Mouse (Mus musculus) left cerebral cortex, postnatal 36 days (tissue): ENCODE measurements around the gene Tspan18. TPM values are rescaled to one million over a fixed set of nuclear protein-coding genes. Genes with fewer than 3 reads are reported as not detected.

Experiments
- DNase-seq, 2 experiments: peaks; one replicate each; pipeline ENCODE4 v3.0.0; 2021 to 2022; ENCODE audit warnings: low spot score in 2 of 2, mixed read lengths in 1 of 2
- intact Hi-C: fragments of 180-260 bp; cut with DNase I; formaldehyde crosslinking; loops from one replicate; pipeline ENCODE4 v1.15.1; 2025
- total RNA-seq, 2 experiments: library from RNA; stranded (reverse); gene quantifications; 2 replicates each; pipeline ENCODE4 v1.2.3; 2021

The Tspan18 gene
- total RNA-seq, 2 experiments from 2014 or later = 2.1 TPM

- intact Hi-C loops = loop anchor here (1.0 kb wide), 1 partner anchor 105 kb away; no protein-coding TSS in a partner anchor
- no peak for DNase-seq
Measured at GRCm38 (mm10) chr2:93227713-93228479, 106.4 kb downstream of the Tspan18 start.

DNA sequence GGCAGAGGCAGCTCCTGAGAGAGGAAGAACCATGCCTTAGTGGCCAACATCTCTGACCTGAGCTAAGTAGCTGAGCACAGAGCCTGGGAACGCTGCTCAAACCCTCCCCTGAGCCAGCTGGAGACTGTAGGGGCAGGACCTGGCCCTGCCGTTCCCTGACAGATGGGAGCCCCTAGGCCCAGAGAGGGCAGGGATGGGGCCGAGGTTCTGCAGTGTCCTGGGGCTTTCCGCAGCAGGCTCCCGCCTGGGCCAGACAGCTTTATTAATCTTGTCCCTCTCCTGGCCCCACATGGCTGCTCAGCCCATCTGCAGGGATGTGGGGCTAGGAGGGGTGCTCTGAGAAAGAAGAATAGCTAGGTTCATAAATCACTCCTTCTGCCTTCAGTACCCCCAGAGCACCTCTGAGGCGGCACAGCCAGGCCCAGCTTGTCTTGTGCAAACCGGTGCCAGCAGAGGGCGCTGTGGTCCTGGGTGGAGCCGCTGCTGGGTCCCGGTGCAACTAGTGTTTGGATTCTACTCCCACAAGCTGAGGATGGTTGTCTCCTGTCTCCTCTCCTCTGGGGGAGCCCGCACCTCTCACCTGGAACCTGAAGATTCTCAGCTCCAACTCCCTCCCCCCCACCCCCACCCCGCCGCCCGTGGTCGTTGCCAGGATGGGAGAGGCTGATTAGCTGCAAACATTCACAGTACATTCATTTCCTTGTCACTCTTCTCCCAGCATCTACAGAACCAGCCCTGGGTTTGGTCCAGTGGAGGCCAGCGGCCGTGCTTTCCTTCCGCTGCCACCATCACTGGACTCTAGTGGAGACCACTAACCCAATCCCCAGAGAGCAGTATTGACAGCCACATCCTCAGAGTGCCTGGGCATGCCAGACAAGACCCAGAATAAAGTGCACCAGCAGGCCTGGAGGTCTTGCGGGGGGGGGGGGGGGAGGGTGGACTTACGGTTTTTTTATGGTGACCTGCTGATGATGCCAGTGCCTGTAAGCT, 107.4 kb downstream of the Tspan18 start:
- intact Hi-C loops = loop anchor here (1.0 kb wide), 1 partner anchor 106 kb away; no protein-coding TSS in a partner anchor
- DNase-seq = peak; percentile 59 to 62

DNA sequence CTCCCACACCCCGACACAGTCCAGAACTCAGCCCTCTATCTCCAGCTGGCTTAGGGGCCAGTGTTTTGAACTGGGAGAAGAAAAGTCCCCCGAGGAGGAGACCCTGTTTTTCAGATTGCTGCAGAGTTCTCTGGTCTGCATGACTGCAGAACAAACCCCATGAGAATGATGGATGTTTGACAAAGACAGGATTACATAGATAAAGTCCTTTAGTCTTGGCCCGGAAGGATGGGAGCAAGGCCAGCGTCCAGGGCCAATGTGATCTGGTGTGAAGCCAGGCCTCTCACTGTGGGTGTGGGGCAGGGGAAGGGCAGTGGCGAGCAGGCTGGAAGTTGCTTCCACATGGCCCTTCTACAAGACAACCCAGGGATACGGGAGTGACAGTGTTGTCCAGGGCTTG, 110.8 kb downstream of the Tspan18 start:
- no peak for DNase-seq
- intact Hi-C loops = no loop called here

DNA sequence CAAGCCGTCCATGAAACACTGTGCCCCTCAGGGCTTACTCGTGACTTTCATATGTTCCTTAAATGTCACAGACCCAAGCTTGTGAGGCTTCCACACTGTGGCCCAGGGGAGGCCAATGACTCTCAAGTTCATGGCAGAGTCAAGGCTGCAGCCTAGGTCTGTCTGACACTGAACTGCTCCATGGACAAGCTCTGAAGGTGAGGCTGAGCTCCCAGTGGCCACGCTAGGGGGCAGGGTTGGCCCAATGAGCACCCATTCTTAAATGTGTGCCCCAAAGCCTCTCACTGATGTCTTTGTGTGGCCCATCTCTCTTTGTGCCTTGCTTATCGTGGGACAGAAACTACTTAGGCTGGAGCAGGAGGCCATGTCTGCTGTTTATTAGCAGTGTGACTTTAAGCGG, 113.9 kb downstream of the Tspan18 start:
- intact Hi-C loops = no loop called here
- no peak for DNase-seq

DNA sequence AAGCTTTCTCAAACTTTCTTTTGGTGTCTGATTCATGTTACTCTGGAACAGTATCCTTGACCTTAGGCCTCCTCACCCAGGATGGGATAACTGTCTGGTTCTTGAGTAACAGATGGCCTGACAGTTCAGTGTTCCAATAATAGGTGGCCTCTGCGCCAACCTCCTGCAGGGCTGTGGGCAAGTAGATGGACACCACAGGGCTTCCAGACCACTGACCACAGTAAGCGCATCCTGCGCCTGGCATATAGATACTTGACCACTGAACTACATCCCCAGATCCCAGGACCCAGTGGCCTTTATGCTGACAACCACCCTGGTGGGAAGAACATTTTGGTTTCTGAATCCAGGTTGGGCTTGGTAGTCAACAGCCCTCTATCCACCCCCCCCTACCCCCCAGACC, 114.7 kb downstream of the Tspan18 start:
- intact Hi-C loops = loop anchor here (10.0 kb wide), 2 partner anchors 445 to 565 kb away; no protein-coding TSS in a partner anchor
- DNase-seq = no peak

- intact Hi-C loops = loop anchor here (10.0 kb wide), 2 partner anchors 446 to 566 kb away; no protein-coding TSS in a partner anchor
- no peak for DNase-seq
Measured at GRCm38 (mm10) chr2:93218353-93218990, 115.8 kb downstream of the Tspan18 start.

DNA sequence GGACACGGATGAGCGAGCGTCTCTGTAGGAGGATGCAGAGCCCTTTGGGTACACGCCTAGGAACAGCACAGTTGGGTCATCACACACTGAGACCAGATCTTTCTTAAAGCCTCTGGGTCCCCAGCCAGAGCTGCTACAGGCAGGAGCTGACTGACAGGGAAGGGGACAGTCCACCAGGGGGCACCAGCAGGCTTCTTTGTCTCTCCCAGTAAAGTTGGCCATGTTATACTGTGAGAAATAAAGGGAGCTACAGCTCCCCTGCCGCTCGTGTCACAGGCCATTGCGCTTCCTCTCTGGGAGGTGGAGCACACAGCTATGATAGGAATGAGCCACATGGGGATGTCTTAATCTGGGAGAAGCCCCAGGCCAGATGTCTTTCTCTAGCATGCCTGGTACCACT, 117.3 kb downstream of the Tspan18 start:
- intact Hi-C loops = loop anchor here (1.0 to 10.0 kb wide), 4 partner anchors 201 to 568 kb away; no protein-coding TSS in a partner anchor

GRCm38 (mm10) chr2:93215790-93216189, 118.5 kb downstream of the Tspan18 start:
- intact Hi-C loops = loop anchor here (2.0 to 10.0 kb wide), 3 partner anchors 255 to 569 kb away; no protein-coding TSS in a partner anchor
- no peak for DNase-seq

More for the DNA sequence above, 117.3 kb downstream of the Tspan18 start:
- DNase-seq = peak; percentile 78 to 82

DNA sequence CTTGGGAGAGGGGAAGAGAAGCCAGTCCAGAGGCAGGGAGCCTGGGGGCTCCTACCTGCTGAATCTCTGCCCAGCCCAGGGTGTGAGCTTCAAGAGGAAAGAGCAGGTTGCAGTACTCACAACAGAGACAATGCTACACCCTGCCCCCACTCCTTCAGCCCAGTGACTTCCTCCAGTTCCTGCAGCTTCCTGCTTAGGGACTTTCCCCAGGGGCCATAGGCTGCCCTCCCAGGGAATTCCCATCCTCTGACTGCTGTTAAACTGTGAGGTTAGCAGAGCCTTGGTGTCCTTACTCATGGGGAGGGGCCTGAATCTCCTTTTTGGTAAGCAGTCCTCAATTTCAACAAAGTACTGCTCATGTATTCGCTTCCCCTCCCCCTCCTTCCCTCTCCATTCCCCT, 120.1 kb downstream of the Tspan18 start:
- intact Hi-C loops = loop anchor here (10.0 kb wide), 2 partner anchors 451 to 571 kb away; no protein-coding TSS in a partner anchor

GRCm38 (mm10) chr2:93212865-93213264, 121.4 kb downstream of the Tspan18 start:
- DNase-seq = no peak
- intact Hi-C loops = loop anchor here (10.0 kb wide), 2 partner anchors 452 to 572 kb away; no protein-coding TSS in a partner anchor

More for the DNA sequence above, 120.1 kb downstream of the Tspan18 start:
- no peak for DNase-seq

DNA sequence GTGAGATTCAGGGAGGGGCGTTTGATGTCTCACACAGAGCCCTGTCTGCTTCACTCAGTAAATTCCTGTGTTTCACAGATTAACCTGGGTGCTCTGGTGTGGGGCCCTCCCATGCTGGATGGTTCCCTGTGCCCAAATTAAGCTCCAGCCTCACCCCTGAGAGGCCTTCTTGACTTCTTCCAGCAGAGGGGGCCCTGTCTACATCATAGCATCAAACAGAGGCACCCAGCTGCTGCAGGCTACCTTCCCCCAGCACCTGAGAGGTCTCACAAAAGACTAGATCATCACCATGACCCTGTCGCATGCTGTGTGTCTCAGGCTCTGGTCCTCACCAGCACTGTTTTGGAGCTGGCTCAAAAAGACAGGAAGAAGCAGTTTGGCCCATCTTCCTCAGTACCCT, 121.9 kb downstream of the Tspan18 start:
- no peak for DNase-seq
- intact Hi-C loops = loop anchor here (10.0 kb wide), 2 partner anchors 452 to 572 kb away; no protein-coding TSS in a partner anchor

DNA sequence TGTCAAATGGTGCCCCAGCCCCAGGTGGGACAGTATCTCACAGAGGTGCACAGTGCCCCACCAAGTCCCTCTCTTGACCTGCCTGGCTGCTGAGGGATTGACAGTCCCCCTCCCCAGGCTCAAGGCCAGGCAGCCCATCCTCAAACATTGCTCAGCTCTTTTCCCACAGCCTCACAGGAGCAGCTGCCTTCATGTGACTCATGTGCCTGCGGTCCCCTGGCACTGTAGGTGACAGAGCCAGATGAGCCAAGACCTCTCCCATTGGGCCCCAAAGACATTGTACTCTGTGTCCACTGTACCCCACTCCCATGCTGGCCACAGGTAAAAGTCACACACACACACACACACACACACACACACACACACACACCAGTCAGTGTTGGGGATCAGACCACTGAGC, 128.2 kb downstream of the Tspan18 start:
- intact Hi-C loops = no loop called here
- DNase-seq = no peak

GRCm38 (mm10) chr2:93204571-93204970, 129.7 kb downstream of the Tspan18 start:
- intact Hi-C loops = no loop called here
- DNase-seq = no peak

GRCm38 (mm10) chr2:93203682-93204081, 130.6 kb downstream of the Tspan18 start:
- intact Hi-C loops = no loop called here
- DNase-seq = peak; percentile 59 to 62

DNA sequence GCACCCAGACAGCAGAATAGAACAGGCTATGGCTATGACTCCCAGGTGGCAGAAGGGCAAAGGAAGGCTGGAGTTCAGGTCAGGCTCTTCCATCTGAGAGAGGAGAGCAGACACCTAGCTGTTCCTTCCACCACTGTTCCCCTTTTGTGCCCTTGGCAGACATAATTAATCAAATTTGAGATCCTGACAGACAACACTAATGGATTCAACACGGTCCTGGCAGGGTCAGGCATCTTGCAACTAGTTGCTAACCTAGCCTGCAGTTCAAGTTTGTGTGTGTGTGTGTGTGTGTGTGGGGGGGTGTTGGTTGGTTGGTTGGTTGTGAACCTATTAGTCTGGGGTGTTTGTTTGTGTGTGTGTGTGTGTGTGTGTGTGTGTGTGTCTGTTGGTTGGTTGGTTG, 131.5 kb downstream of the Tspan18 start:
- DNase-seq = no peak
- intact Hi-C loops = no loop called here

DNA sequence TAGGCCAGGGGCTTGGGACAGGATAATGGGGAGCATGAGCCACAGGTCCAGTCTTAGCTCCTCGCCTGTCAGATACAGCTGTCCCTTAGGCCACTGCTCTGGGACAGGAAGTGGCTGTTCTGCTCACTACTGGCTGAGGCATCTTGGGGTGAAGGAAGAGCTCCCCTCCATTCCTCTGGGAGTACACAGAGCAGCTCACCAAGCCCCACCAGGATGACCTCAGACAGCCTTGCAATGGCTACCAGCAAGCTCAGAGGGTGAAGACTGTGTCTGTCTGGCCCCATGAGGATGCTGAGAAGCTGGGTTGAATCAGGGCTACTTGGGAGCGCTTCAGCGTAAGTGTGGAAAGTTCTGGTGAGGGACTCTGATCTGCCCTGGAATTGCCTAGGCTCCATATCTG, 132.3 kb downstream of the Tspan18 start:
- intact Hi-C loops = no loop called here
- DNase-seq = no peak

- DNase-seq = no peak
Measured at GRCm38 (mm10) chr2:93200681-93201340, 133.5 kb downstream of the Tspan18 start.

DNA sequence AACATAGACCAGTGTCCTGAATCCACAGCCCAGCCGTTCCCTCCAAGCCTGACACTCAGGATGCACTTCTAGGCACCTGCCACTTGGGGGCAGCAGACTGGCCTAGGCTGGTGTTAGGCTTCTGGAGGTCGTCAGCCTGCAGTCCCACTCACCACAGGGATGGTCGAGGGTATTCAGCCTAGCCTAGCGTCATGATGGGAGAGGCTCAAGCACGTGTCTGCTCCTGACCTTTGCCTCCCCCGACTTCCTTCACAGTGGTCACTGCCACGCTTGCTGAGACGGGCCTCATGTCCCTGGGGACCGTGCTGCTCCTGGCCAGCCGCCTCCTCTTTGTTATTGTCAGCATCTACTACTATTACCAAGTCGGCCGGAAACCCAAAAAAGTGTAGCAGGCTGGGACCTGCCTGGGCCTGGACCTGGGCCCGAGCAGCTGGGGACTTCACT, 134.8 kb downstream of the Tspan18 start:
- peak in 1 of 2 experiments; percentile 35 for DNase-seq
- intact Hi-C loops = loop anchor here (1.0 to 5.0 kb wide), 2 partner anchors 130 to 297 kb away; no protein-coding TSS in a partner anchor

More at GRCm38 (mm10) chr2:93200681-93201340, 133.5 kb downstream of the Tspan18 start:
- intact Hi-C loops = no loop called here
